Mouse (Mus musculus) ES-Bruce4 (cell line): ENCODE results near the gene Agpat1. TPM values are rescaled to one million over a fixed set of nuclear protein-coding genes. Genes with fewer than 3 reads are reported as not detected.

Source experiments
- H3K27ac ChIP-seq: 2 replicates; pipeline ENCODE4 v1.5.1; 2012; ENCODE audit warnings: low read length, inconsistent platforms; ENCODE audit not compliant: insufficient read depth
- H3K27me3 ChIP-seq: 2 replicates; pipeline ENCODE4 v1.6.1; 2012; ENCODE audit warnings: mild to moderate bottlenecking, low read length, inconsistent platforms; ENCODE audit not compliant: control insufficient read depth, poor library complexity, insufficient read depth, severe bottlenecking
- H3K36me3 ChIP-seq: 2 replicates; pipeline ENCODE4 v1.6.1; 2012; ENCODE audit warnings: inconsistent platforms, mild to moderate bottlenecking, low read length, moderate library complexity; ENCODE audit not compliant: control insufficient read depth, poor library complexity, insufficient read depth, severe bottlenecking
- H3K4me1 ChIP-seq: one replicate; pipeline ENCODE4 v1.8.1; 2011; ENCODE audit warnings: low read length; ENCODE audit not compliant: control insufficient read depth, insufficient read depth
- H3K4me3 ChIP-seq: 2 replicates; pipeline ENCODE4 v1.5.1; 2011; ENCODE audit warnings: low read depth, mild to moderate bottlenecking, low read length
- H3K9ac ChIP-seq: 2 replicates; pipeline ENCODE4 v1.6.1; 2012; ENCODE audit warnings: low read depth, mild to moderate bottlenecking, inconsistent platforms; ENCODE audit not compliant: poor library complexity, severe bottlenecking
- H3K9me3 ChIP-seq: replicated peaks from 2 replicates; pipeline ENCODE4 v1.6.1; 2012; ENCODE audit warnings: mild to moderate bottlenecking, low read length, inconsistent platforms; ENCODE audit not compliant: control insufficient read depth, poor library complexity, insufficient read depth, severe bottlenecking
- CTCF ChIP-seq: IDR thresholded peaks from one replicate; pipeline ENCODE4 v1.8.1; 2011; ENCODE audit warnings: low read depth, low read length
- EP300 ChIP-seq: IDR thresholded peaks from 2 replicates; pipeline ENCODE4 v1.6.1; 2011; ENCODE audit warnings: low read depth, low read length; ENCODE audit not compliant: insufficient read depth
- POLR2A ChIP-seq: IDR thresholded peaks from one replicate; pipeline ENCODE4 v1.8.1; 2011; ENCODE audit warnings: low read length; ENCODE audit not compliant: insufficient read depth
- polyA plus RNA-seq: library from polyadenylated mRNA; stranded (reverse); fragments of >200 nt; gene quantifications from 2 replicates; pipeline ENCODE4 v1.2.4, GENCODE M21; 2011; ENCODE audit warnings: low read depth; ENCODE audit not compliant: missing spikeins, insufficient read depth, insufficient read length

Agpat1 gene
- polyA plus RNA-seq, 1 experiment, result 66.8 TPM

GRCm38 (mm10) chr17:34645831-34646511 lies 41.9 kb downstream of the Agpat1 start:
- TF ChIP-seq CTCF (no peak), POLR2A (no peak), EP300 (no peak)
- H3K4me3 ChIP-seq, result peak overlapping the region; percentile 52

GRCm38 (mm10) chr17:34646906-34647787 lies 43.1 kb downstream of the Agpat1 start, which contains the start of gene Atf6b:
Gene Atf6b, plus strand, starts transcription at chr17:34647146.
- no peaks in the 10 kb centered on the region for H3K4me1 ChIP-seq
- no peaks in the 10 kb centered on the region for H3K27me3 ChIP-seq
- no peak within 1 kb of the TSS for H3K27ac ChIP-seq
- H3K9me3 ChIP-seq, result no peaks in the 10 kb centered on the region
- peak within 1 kb of the TSS; percentile 73 for H3K9ac ChIP-seq
- no peak for TF ChIP-seq CTCF
- no peak for TF ChIP-seq EP300
- no peak for TF ChIP-seq POLR2A
- H3K4me3 ChIP-seq, result peak within 1 kb of the TSS; percentile 93
- H3K36me3 ChIP-seq, result peaks cover 4% of the 10 kb centered on the region; the same call in 1 of the 2 replicates

More at GRCm38 (mm10) chr17:34645831-34646511, 41.9 kb downstream of the Agpat1 start:
- Histone ChIP-seq H3K9me3 (no peaks in the 10 kb centered on the region), H3K36me3 (peaks cover 4% of the 10 kb centered on the region; the same call in 1 of the 2 replicates), H3K9ac (peak overlapping the region; percentile 49), H3K27me3 (no peaks in the 10 kb centered on the region), H3K4me1 (no peaks in the 10 kb centered on the region), H3K27ac (no peak overlapping the region)

- Histone ChIP-seq H3K4me3 (no peak overlapping the region), H3K36me3 (peaks cover 4% of the 10 kb centered on the region; the same call in 1 of the 2 replicates), H3K9ac (no peak overlapping the region), H3K4me1 (no peaks in the 10 kb centered on the region), H3K9me3 (no peaks in the 10 kb centered on the region), H3K27me3 (no peaks in the 10 kb centered on the region), H3K27ac (no peak overlapping the region)
- TF ChIP-seq POLR2A (no peak), EP300 (no peak), CTCF (no peak)
These were observed 44.3 kb downstream of the Agpat1 start for GRCm38 (mm10) chr17:34648141-34648890.

- no peaks in the 10 kb centered on the region for H3K27me3 ChIP-seq
- no peak overlapping the region for H3K9ac ChIP-seq
- H3K9me3 ChIP-seq, result no peaks in the 10 kb centered on the region
- H3K27ac ChIP-seq, result no peak overlapping the region
- H3K4me3 ChIP-seq, result no peak overlapping the region
- H3K4me1 ChIP-seq, result no peaks in the 10 kb centered on the region
- TF ChIP-seq EP300, result no peak
- TF ChIP-seq POLR2A, result no peak
- TF ChIP-seq CTCF, result no peak
- H3K36me3 ChIP-seq, result peaks cover 9% of the 10 kb centered on the region; the same call in 1 of the 2 replicates
These were observed 45.2 kb downstream of the Agpat1 start for GRCm38 (mm10) chr17:34649106-34649864.

GRCm38 (mm10) chr17:34650781-34651180 lies 46.7 kb downstream of the Agpat1 start:
- Histone ChIP-seq H3K4me3 (no peak overlapping the region), H3K4me1 (no peaks in the 10 kb centered on the region), H3K9ac (no peak overlapping the region), H3K27ac (no peak overlapping the region), H3K36me3 (peaks cover 9% of the 10 kb centered on the region; the same call in 1 of the 2 replicates), H3K27me3 (no peaks in the 10 kb centered on the region), H3K9me3 (no peaks in the 10 kb centered on the region)
- no peak for TF ChIP-seq EP300
- TF ChIP-seq POLR2A, result no peak
- TF ChIP-seq CTCF, result no peak
